Mouse (Mus musculus): ENCODE results near the gene Selplg. TPM values are rescaled to one million over a fixed set of nuclear protein-coding genes. Genes with fewer than 3 reads are reported as not detected.
A peak's percentile ranks its signal among the peaks of the same experiment; 100 is the strongest.
"Not testable (repeated sequence)": the region's sequence is repeated elsewhere in the genome, so short reads cannot be mapped to it uniquely, and the experiment has no call there.

Selplg gene
- polyA plus RNA-seq, 1 experiment from 2014 or later, result 2.5 TPM

DNA sequence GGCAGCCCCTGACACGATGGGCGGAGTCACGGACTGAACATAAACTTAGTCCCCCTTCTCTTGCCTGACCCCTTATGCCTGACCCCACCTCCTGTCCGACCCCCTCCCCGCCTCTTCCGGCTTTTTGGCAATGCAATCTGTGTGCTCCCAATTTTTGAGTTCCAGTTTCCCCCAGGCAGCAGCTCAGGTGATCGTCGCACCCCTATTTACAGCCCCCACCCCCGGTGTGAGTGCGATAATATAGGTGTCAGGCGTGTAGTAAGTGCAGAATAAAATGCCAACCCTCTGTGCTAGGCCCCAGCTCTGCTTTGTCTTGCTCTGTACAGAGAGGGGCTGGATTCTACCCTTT, 17.4 kb downstream of the Selplg start:
- 54% methylated on average over 11 of the region's 11 CpGs for WGBS

DNA sequence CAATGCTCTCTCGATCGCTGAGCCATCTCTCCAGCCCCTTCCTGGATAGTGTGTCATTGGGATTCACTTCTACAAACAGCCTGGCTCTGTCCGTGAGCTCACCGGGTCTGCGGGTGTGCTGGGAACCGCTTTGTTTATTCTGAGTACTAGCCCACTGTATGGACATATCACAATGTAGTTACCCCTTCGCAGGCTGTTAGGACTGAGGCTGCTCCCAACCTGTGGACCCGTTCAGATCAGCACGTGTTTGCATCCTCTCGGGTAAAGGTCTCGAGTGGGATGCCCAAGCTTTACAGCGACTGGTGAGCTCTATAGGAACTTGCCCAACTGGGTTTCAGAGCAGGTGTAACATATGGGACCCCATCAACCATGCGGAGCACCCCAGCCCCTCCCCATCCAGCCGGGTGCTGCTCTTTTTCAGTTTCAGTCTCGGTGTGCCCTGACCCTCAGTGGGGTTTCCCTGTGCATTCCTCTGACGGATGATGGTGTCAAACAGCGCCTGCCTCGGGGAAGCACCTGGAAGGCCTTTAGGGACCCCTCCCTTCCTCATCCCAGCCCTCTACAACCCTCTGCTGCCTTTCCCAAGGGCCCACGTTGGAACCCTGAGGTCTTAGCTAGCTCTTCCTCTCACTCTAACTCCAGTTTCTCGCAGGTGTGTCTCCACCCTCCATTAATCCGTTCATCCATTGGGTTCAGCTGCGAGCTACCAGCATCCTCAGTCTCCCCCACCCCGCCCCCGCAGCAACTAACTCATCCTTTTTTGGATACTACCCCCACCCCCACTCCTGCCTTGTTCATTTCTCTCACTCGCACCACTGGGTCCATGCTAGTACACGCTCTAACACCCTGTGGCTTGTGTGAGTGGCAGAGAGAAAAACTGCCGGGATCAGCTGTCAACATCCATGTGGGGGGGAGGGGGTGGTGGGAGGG, 18.1 kb downstream of the Selplg start:
- 39% methylated on average over 27 of the region's 27 CpGs for WGBS
- no peaks in the 10 kb centered on the region; the same call in 1 of the 2 replicates for H3K27me3 ChIP-seq

More for the DNA sequence above, 17.4 kb downstream of the Selplg start:
- Histone ChIP-seq H3K27ac (replicated peaks) (no peak overlapping the region), H3K9me3 (peaks cover 5% of the 10 kb centered on the region; the same call in 1 of the 2 replicates), H3K9ac (no peak overlapping the region; the same call in 1 of the 2 replicates), H3K27me3 (no peaks in the 10 kb centered on the region; the same call in 1 of the 2 replicates), H3K4me1 (replicated peaks) (no peaks in the 10 kb centered on the region), H3K4me2 (no peak overlapping the region), H3K4me3 (no peak overlapping the region), H3K36me3 (no peaks in the 10 kb centered on the region)
- no peak for ATAC-seq (ENCODE audit: low read depth)

DNA sequence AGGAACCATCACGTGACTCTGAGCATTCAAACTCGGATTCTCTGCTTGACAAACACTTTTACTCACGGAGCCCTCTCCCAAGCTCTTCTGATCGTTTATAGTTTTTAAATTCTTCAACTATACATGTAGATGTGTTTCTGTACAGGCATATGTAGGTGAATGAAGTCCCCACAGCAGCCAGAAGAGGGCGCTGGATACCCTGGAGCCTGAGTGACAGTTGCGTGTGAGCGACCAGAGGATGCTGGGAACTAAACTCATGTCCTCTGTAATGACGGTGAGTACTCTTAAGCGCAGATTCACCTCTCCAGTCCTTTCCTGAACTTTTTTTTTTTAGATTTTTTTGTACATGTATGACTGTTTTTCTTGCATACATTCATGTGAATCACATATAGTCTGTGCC, 18.8 kb downstream of the Selplg start:
- no peak for ATAC-seq (ENCODE audit: low read depth)
- 26% methylated on average over 9 of the region's 9 CpGs for WGBS
- Histone ChIP-seq H3K4me3 (no peak overlapping the region), H3K27me3 (no peaks in the 10 kb centered on the region; the same call in 1 of the 2 replicates), H3K4me2 (no peak overlapping the region), H3K4me1 (replicated peaks) (no peaks in the 10 kb centered on the region), H3K9me3 (peaks cover 5% of the 10 kb centered on the region; the same call in 1 of the 2 replicates), H3K27ac (replicated peaks) (no peak overlapping the region), H3K9ac (no peak overlapping the region), H3K36me3 (no peaks in the 10 kb centered on the region)

More for the DNA sequence above, 18.1 kb downstream of the Selplg start:
- Histone ChIP-seq H3K9ac (no peak overlapping the region; the same call in 1 of the 2 replicates), H3K4me3 (no peak overlapping the region), H3K36me3 (no peaks in the 10 kb centered on the region), H3K9me3 (peaks cover 5% of the 10 kb centered on the region; the same call in 1 of the 2 replicates), H3K4me2 (no peak overlapping the region), H3K4me1 (replicated peaks) (no peaks in the 10 kb centered on the region), H3K27ac (replicated peaks) (no peak overlapping the region)
- no peak for ATAC-seq (ENCODE audit: low read depth)

DNA sequence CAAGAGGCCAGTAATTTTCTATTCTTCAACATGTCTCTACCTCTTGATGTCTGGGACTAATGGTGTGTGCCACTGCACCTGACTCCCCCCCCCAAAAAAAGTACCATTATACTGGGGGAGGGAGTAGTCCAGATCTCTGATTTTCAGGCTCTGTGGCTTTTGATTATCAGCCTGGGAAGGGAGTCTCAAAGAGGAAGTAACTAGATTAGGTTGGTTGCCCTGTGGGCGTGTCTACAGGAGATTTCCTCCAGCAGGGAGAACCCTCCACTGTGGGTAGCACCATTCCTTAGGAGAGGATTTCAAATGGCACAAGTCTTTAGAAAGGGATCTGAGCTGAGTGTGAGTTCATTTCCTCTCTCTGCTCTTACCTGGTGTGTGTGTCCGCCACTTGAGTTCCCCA, 19.8 kb downstream of the Selplg start:
- Histone ChIP-seq H3K27me3 (no peaks in the 10 kb centered on the region; the same call in 1 of the 2 replicates), H3K9me3 (peaks cover 5% of the 10 kb centered on the region; the same call in 1 of the 2 replicates), H3K27ac (replicated peaks) (no peak overlapping the region), H3K4me2 (no peak overlapping the region), H3K9ac (no peak overlapping the region), H3K4me3 (no peak overlapping the region), H3K36me3 (no peaks in the 10 kb centered on the region), H3K4me1 (replicated peaks) (no peaks in the 10 kb centered on the region)
- 97% methylated on average over 2 of the region's 2 CpGs for WGBS
- no peak for ATAC-seq (ENCODE audit: low read depth)

DNA sequence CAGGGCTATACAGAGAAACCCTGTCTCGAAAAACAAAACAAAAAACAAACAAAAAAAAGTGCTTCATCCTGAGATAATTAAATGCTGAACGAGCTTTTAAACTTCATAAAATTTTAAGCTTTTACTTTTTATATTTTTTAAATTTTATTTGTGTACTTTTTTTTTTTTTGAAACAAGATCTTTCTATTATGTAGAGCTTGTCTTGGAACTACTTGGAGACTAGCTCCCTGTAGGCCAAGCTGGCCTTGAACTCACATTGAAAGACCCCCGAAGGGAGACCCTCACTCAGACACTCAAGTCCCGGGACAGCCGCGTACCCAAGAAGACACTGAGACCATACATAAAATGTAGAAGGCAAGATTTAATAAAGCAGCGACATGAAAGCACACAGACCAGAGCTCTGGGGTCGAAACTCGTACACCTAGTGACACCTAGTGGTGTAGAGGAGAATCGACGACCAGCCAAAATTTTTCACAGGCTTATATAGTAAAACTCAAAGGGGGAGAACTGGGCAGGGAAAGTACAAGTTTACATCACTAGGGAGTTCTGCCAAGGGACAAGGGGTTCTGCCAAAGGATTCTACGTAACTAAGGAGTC, 20.5 kb downstream of the Selplg start:
- H3K36me3 ChIP-seq; ATAC-seq (ENCODE audit: low read depth); H3K27me3 ChIP-seq; H3K4me3 ChIP-seq; H3K9me3 ChIP-seq; H3K4me1 ChIP-seq (replicated peaks); H3K9ac ChIP-seq; H3K4me2 ChIP-seq; H3K27ac ChIP-seq (replicated peaks): not testable (repeated sequence)
- WGBS, result 24% methylated on average over 11 of the region's 12 CpGs

DNA sequence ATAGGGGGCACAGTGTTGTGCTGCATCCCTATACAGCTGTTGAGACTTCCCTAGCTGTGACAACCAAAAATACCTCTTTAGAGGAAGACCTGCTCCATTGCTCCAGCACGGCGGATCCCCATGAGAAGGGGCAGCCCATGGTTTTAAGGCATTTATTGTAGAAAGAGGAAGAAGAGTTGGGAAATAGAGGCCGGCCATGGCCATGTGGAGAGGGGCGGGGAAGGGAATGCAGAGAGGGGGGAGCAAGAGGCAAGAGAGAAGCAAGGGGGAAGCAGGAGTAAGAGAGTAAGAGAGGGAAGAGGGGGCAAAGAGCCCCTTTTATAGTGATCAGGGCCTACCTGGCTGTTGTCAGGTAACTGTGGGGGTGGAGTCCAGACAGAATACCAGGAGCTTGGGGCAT, 22.3 kb downstream of the Selplg start:
- H3K9me3 ChIP-seq, result peaks cover 5% of the 10 kb centered on the region; the same call in 1 of the 2 replicates
- H3K27ac ChIP-seq (replicated peaks), result no peak overlapping the region
- no peak overlapping the region for H3K4me2 ChIP-seq
- H3K4me1 ChIP-seq (replicated peaks), result no peaks in the 10 kb centered on the region
- no peak overlapping the region for H3K4me3 ChIP-seq
- no peak overlapping the region for H3K9ac ChIP-seq
- WGBS, result 95% methylated on average over 4 of the region's 4 CpGs
- no peak for ATAC-seq (ENCODE audit: low read depth)
- H3K27me3 ChIP-seq, result no peaks in the 10 kb centered on the region
- no peaks in the 10 kb centered on the region for H3K36me3 ChIP-seq

DNA sequence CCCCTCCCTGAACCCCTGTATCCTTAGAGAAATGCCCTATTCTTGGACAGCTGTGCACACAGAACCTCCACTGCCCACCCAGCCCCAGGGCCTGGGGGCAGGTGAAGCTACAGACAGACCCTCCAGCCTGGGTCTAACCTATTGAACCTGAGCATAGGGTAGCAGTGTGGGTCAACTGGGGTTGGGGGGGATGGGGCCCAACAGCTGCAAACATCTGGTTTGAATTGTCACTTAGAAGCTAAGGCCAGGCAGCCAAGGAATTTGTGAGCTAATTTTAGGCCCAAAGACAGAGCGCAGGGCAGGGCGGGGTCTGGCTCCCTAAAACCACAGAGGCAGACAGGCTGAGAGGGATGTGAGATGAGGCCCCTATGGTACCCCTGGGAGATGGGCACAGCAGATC, 24.3 kb downstream of the Selplg start:
- H3K36me3 ChIP-seq, result no peaks in the 10 kb centered on the region
- WGBS, result 85% methylated on average over 2 of the region's 2 CpGs

DNA sequence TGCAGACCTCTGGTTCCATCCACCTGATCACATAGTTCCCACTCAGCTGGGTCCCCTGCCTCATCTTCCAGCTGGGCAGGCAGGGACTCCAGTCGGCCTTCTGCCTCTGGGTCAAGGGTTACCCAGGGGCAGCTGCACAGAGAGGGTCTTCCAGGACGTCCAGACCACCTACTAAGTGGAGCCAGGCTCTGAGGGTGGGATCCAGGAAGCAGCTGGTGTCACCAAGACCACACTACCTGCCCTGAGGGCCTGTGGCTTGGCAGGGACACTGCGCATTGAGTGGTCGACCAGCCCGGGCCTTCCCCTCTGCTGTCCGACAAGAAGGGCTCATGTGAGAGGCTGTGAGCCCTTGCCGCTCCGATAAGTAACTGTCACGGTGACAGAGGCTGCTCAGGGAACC, 24.7 kb downstream of the Selplg start:
- peaks cover 5% of the 10 kb centered on the region; the same call in 1 of the 2 replicates for H3K9me3 ChIP-seq
- H3K36me3 ChIP-seq, result no peaks in the 10 kb centered on the region
- no peak overlapping the region for H3K9ac ChIP-seq
- H3K4me2 ChIP-seq, result no peak overlapping the region
- H3K4me1 ChIP-seq (replicated peaks), result no peaks in the 10 kb centered on the region
- H3K27me3 ChIP-seq, result no peaks in the 10 kb centered on the region
- ATAC-seq (ENCODE audit: low read depth), result no peak
- H3K4me3 ChIP-seq, result no peak overlapping the region
- H3K27ac ChIP-seq (replicated peaks), result no peak overlapping the region
- whole genome bisulfite sequencing, result 60% methylated on average over 9 of the region's 9 CpGs

More for the DNA sequence above, 24.3 kb downstream of the Selplg start:
- H3K27me3 ChIP-seq, result no peaks in the 10 kb centered on the region
- H3K27ac ChIP-seq (replicated peaks), result no peak overlapping the region
- no peak overlapping the region for H3K4me2 ChIP-seq
- peaks cover 5% of the 10 kb centered on the region; the same call in 1 of the 2 replicates for H3K9me3 ChIP-seq
- no peak overlapping the region for H3K4me3 ChIP-seq
- no peak for ATAC-seq (ENCODE audit: low read depth)
- H3K4me1 ChIP-seq (replicated peaks), result no peaks in the 10 kb centered on the region
- H3K9ac ChIP-seq, result no peak overlapping the region

DNA sequence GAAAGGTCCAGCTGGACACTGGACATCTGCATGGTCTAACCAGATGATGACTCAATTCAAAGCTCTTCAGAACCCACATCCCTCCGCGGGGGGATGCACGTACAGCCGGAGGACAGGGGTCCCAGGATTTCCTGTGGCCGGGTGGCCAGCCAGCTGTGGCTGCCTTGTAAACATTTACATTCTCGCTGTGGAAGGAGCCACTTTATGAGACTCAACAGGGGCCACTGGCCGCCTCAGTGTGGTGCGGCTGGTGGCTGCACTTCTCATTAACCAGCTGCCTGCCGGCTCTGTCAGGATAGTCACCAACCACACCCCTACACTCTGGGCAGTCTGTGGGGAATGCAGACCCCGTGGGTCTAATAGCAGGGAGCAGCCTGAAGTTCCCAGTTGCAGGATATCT, 26.0 kb downstream of the Selplg start:
- Histone ChIP-seq H3K27me3 (no peaks in the 10 kb centered on the region), H3K9ac (no peak overlapping the region), H3K4me1 (replicated peaks) (no peaks in the 10 kb centered on the region), H3K27ac (replicated peaks) (no peak overlapping the region), H3K4me3 (no peak overlapping the region), H3K4me2 (no peak overlapping the region), H3K36me3 (no peaks in the 10 kb centered on the region), H3K9me3 (peaks cover 2% of the 10 kb centered on the region; the same call in 1 of the 2 replicates)
- ATAC-seq (ENCODE audit: low read depth), result no peak
- WGBS, result 35% methylated on average over 10 of the region's 10 CpGs

DNA sequence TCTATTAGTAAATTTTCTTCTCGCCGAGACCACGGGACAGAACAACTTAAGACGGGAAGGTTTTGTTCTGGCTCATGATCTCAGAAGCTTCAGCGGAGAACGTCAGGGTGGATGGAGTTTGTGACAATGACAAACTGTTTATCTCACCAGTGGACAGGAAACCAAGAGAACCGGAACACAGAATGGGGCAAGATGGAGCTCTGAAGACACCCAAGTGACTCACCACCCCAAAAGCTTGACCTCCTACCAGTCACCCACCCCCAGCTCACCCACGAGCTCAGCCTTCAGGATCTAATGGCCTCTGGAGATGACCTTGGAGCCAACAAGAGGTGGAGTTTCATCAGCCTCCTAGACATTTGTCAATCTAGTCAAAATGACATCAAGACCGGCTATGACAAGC, 27.1 kb downstream of the Selplg start:
- H3K9me3 ChIP-seq, result no peaks in the 10 kb centered on the region
- H3K9ac ChIP-seq, result no peak overlapping the region
- no peaks in the 10 kb centered on the region for H3K36me3 ChIP-seq
- no peak for ATAC-seq (ENCODE audit: low read depth)
- H3K4me3 ChIP-seq, result no peak overlapping the region
- 90% methylated on average over 9 of the region's 9 CpGs for WGBS
- no peak overlapping the region for H3K27ac ChIP-seq (replicated peaks)
- no peaks in the 10 kb centered on the region for H3K27me3 ChIP-seq
- H3K4me1 ChIP-seq (replicated peaks), result peaks cover 5% of the 10 kb centered on the region
- H3K4me2 ChIP-seq, result no peak overlapping the region

DNA sequence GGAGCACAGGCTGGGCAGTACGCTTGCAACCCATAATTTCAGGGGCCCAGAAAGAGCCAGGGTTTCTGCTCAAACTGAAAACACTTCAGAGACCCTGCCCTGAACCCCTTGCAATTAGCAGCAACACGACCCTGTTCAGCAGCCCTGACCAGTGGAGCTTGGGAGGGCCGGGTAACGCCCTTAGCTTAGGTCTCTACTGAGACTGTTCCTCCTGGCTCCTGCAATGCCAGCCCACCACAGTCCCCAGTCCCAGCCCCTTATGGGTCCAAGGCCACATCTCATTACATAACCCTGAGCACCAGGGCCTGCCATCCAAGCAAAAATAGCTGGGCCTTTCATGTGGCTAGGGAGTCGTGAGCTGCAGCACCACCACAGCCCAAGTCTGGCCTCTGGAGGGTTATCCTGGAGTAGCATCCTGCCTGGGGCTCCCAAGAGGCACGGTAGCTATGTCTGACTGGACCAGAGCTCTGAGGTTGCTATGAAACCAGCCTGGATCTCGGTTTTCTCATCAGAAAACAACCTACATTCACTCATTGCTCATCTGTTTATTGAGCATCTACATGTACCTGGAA, 28.0 kb downstream of the Selplg start:
- no peak overlapping the region for H3K4me3 ChIP-seq
- no peak overlapping the region for H3K9ac ChIP-seq
- WGBS, result 61% methylated on average over 7 of the region's 7 CpGs
- H3K9me3 ChIP-seq, result no peaks in the 10 kb centered on the region
- no peak for ATAC-seq (ENCODE audit: low read depth)
- no peak overlapping the region for H3K4me2 ChIP-seq
- peaks cover 13% of the 10 kb centered on the region for H3K4me1 ChIP-seq (replicated peaks)
- H3K36me3 ChIP-seq, result no peaks in the 10 kb centered on the region
- no peak overlapping the region for H3K27ac ChIP-seq (replicated peaks)
- no peaks in the 10 kb centered on the region for H3K27me3 ChIP-seq

DNA sequence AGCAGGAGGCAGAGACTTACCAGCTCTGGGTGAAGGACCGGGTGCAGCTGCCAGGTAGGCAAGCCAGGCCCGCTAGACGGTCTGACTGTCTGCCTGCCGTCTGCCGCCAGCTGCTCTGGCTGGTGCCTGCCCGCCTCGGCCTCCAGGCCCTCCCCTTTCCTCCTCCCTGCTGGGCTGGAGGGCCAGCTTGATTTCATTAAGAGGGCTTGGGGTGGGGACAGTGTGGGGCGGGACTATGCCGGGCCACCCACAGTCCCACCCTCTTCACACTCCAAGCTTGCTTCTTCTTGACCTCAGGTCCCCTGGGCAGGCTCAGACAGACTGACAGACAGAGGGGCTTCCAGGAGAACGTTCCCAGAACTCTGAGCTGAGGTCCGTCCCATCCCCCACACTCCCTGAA, 32.2 kb downstream of the Selplg start, which contains the start of gene Tmem119:
Gene Tmem119, minus strand, starts transcription at position 237 of the 400 bp plus-strand sequence.
- WGBS, result 1% methylated on average over 11 of the region's 11 CpGs
- Histone ChIP-seq H3K9me3 (no peaks in the 10 kb centered on the region), H3K27ac (replicated peaks) (peak within 1 kb of the TSS; percentile 56), H3K4me1 (replicated peaks) (peaks cover 33% of the 10 kb centered on the region), H3K27me3 (0 out of 2 replicates have a peak, but pooled peaks cover 6% of the 10 kb centered on the region), H3K4me2 (peak within 1 kb of the TSS; percentile 37), H3K36me3 (no peaks in the 10 kb centered on the region), H3K9ac (0 out of 2 replicates have a peak within 1 kb of the TSS, but pooled peaks have one; percentile 17), H3K4me3 (peak within 1 kb of the TSS; percentile 23)
- ATAC-seq (ENCODE audit: low read depth), result peak; percentile 63; the same call in 1 of the 2 replicates

All from neural tube, embryonic 13.5 days (tissue).